In genomic region chr12:33963671-33964369, GRCm38 (mm10) we compare ENCODE assay signal across 26 mouse cellular contexts. TPM values are rescaled to one million over a fixed set of nuclear protein-coding genes. Genes with fewer than 3 reads are reported as not detected.
DNase-seq lines count a peak whose midpoint lies in the region; ATAC-seq and TF ChIP-seq lines count a peak whose summit lies in the region.
"Had no signal": no experiment of that assay in that cellular context is flagged by ENCODE, and none has a peak within 500 bp of the region (broad histone marks: within the 10 kb centered on the region; RNA-seq: fewer than 3 reads in every experiment).

No protein-coding gene starts in this region.

- no peak overlapping the region for H3K4me3 ChIP-seq in midbrain, embryonic 10.5 days
- no peak overlapping the region for H3K4me3 ChIP-seq in midbrain, postnatal 0 days (ENCODE audit: low read depth, low read length)
- H3K4me3 ChIP-seq in embryonic facial prominence, embryonic 10.5 days, result peak overlapping the region; percentile 87
- H3K4me3 ChIP-seq in embryonic facial prominence, embryonic 15.5 days (replicated peaks), result peak overlapping the region; percentile 35
- no peak overlapping the region for H3K4me3 ChIP-seq in kidney, embryonic 14.5 days (ENCODE audit: low read length)
- H3K4me3 ChIP-seq: heart, embryonic 15.5 days; hindbrain, embryonic 12.5 days; intestine, embryonic 15.5 days; neural tube, embryonic 13.5 days had no signal

- H3K27ac ChIP-seq in midbrain, embryonic 10.5 days (replicated peaks), result no peak overlapping the region
- no peak overlapping the region for H3K27ac ChIP-seq in midbrain, postnatal 0 days (ENCODE audit: low read depth, low read length)
- peak overlapping the region; percentile 98 for H3K27ac ChIP-seq in embryonic facial prominence, embryonic 10.5 days (replicated peaks)
- H3K27ac ChIP-seq in embryonic facial prominence, embryonic 15.5 days (replicated peaks), result peak overlapping the region; percentile 89
- H3K27ac ChIP-seq in kidney, embryonic 14.5 days (ENCODE audit: low read depth, low read length), result no peak overlapping the region
- H3K27ac ChIP-seq: heart, embryonic 15.5 days; hindbrain, embryonic 12.5 days; intestine, embryonic 15.5 days; neural tube, embryonic 13.5 days had no signal

- DNase-seq in midbrain, embryonic 10.5 days (ENCODE audit: low spot score), result peak; percentile 18
- no peak for DNase-seq in midbrain, postnatal 0 days (ENCODE audit: low spot score)
- peak; percentile 49 for DNase-seq in embryonic facial prominence, embryonic 10.5 days (ENCODE audit: low spot score)
- DNase-seq in mesoderm, embryonic 11.5 days (ENCODE audit: low read depth, low spot score), result peak; percentile 61
- DNase-seq in cerebellum, adult 9-11 months, result no peak
- no peak for DNase-seq in spleen, postnatal 4 days (ENCODE audit: low spot score in 2 of 2)
- DNase-seq: cerebellum, postnatal 36 days; heart, adult 18-20 months; liver; liver, postnatal 0 days; lung, postnatal 4 days; right cerebral cortex, postnatal 14 days; thymus, postnatal 25 days had no signal

- ATAC-seq in midbrain, postnatal 0 days (ENCODE audit: low FRiP score), result no peak
- no peak for ATAC-seq in embryonic facial prominence, embryonic 15.5 days (ENCODE audit: insufficient number of reproducible peaks, low FRiP score, low TSS enrichment, low read depth)
- no peak for ATAC-seq in kidney, embryonic 14.5 days (ENCODE audit: low FRiP score, low TSS enrichment)
- ATAC-seq: forebrain, embryonic 16.5 days; intestine, embryonic 15.5 days; liver, postnatal 0 days; midbrain, embryonic 16.5 days had no signal

- H3K9me3 ChIP-seq in midbrain, embryonic 10.5 days (replicated peaks), result no peaks in the 10 kb centered on the region
- H3K9me3 ChIP-seq in midbrain, postnatal 0 days (ENCODE audit: low read length), result no peaks in the 10 kb centered on the region
- no peaks in the 10 kb centered on the region for H3K9me3 ChIP-seq in embryonic facial prominence, embryonic 10.5 days
- no peaks in the 10 kb centered on the region for H3K9me3 ChIP-seq in embryonic facial prominence, embryonic 15.5 days (replicated peaks)
- no peaks in the 10 kb centered on the region for H3K9me3 ChIP-seq in kidney, embryonic 14.5 days (ENCODE audit: control insufficient read depth, low read length)
- H3K9me3 ChIP-seq: heart, embryonic 15.5 days; hindbrain, embryonic 12.5 days; intestine, embryonic 15.5 days; neural tube, embryonic 13.5 days had no signal

- no peaks in the 10 kb centered on the region for H3K36me3 ChIP-seq in midbrain, embryonic 10.5 days
- H3K36me3 ChIP-seq in midbrain, postnatal 0 days (ENCODE audit: insufficient read depth, low read length), result no peaks in the 10 kb centered on the region
- no peaks in the 10 kb centered on the region for H3K36me3 ChIP-seq in embryonic facial prominence, embryonic 10.5 days (replicated peaks)
- no peaks in the 10 kb centered on the region for H3K36me3 ChIP-seq in embryonic facial prominence, embryonic 15.5 days
- H3K36me3 ChIP-seq in kidney, embryonic 14.5 days (ENCODE audit: control insufficient read depth, insufficient read depth, low read length), result no peaks in the 10 kb centered on the region
- H3K36me3 ChIP-seq: G1E; heart, embryonic 15.5 days; hindbrain, embryonic 12.5 days; intestine, embryonic 15.5 days; neural tube, embryonic 13.5 days had no signal

- TF ChIP-seq CTCF in midbrain, postnatal 0 days (IDR thresholded peaks at IDR 0.05), result no peak

- no peak overlapping the region for H3K9ac ChIP-seq in midbrain, postnatal 0 days (replicated peaks; ENCODE audit: low read length, poor library complexity, severe bottlenecking)
- peak overlapping the region; percentile 37 for H3K9ac ChIP-seq in embryonic facial prominence, embryonic 15.5 days
- H3K9ac ChIP-seq in kidney, embryonic 14.5 days (ENCODE audit: low read depth, low read length), result no peak overlapping the region
- H3K9ac ChIP-seq: heart, embryonic 15.5 days; hindbrain, embryonic 12.5 days; intestine, embryonic 15.5 days; liver, postnatal 0 days; neural tube, embryonic 13.5 days had no signal

- no peak overlapping the region for H3K4me2 ChIP-seq in midbrain, postnatal 0 days (ENCODE audit: low read depth, low read length, poor library complexity, severe bottlenecking)
- H3K4me2 ChIP-seq in embryonic facial prominence, embryonic 15.5 days (replicated peaks), result peak overlapping the region; percentile 46
- H3K4me2 ChIP-seq in kidney, embryonic 14.5 days (replicated peaks; ENCODE audit: low read depth, low read length), result no peak overlapping the region
- H3K4me2 ChIP-seq: heart, embryonic 15.5 days; intestine, embryonic 15.5 days; neural tube, embryonic 13.5 days had no signal

- peaks cover 100% of the 10 kb centered on the region for H3K27me3 ChIP-seq in midbrain, embryonic 10.5 days (ENCODE audit: low read depth, poor library complexity, severe bottlenecking)
- peaks cover 57% of the 10 kb centered on the region for H3K27me3 ChIP-seq in midbrain, postnatal 0 days (ENCODE audit: insufficient read depth, low read length)
- peaks cover 98% of the 10 kb centered on the region for H3K27me3 ChIP-seq in embryonic facial prominence, embryonic 10.5 days (replicated peaks; ENCODE audit: low read depth, poor library complexity, severe bottlenecking)
- H3K27me3 ChIP-seq in embryonic facial prominence, embryonic 15.5 days, result peaks cover 27% of the 10 kb centered on the region; the same call in 1 of the 2 replicates
- H3K27me3 ChIP-seq in kidney, embryonic 14.5 days (ENCODE audit: control insufficient read depth, insufficient read depth, low read length), result peaks cover 76% of the 10 kb centered on the region

- WGBS in midbrain, embryonic 10.5 days, result 3% methylated on average over 15 of the region's 15 CpGs
- WGBS in midbrain, postnatal 0 days, result 5% methylated on average over 15 of the region's 15 CpGs
- WGBS in embryonic facial prominence, embryonic 10.5 days, result 2% methylated on average over 15 of the region's 15 CpGs
- WGBS in embryonic facial prominence, embryonic 15.5 days, result 7% methylated on average over 15 of the region's 15 CpGs
- 5% methylated on average over 15 of the region's 15 CpGs for WGBS in kidney, embryonic 14.5 days

- peaks cover 43% of the 10 kb centered on the region for H3K4me1 ChIP-seq in midbrain, embryonic 10.5 days
- H3K4me1 ChIP-seq in midbrain, postnatal 0 days (ENCODE audit: insufficient read depth, low read length), result no peaks in the 10 kb centered on the region
- H3K4me1 ChIP-seq in embryonic facial prominence, embryonic 10.5 days, result peaks cover 66% of the 10 kb centered on the region
- peaks cover 21% of the 10 kb centered on the region for H3K4me1 ChIP-seq in embryonic facial prominence, embryonic 15.5 days
- peaks cover 14% of the 10 kb centered on the region; the same call in 1 of the 2 replicates for H3K4me1 ChIP-seq in kidney, embryonic 14.5 days (ENCODE audit: control insufficient read depth, insufficient read depth, low read length)

RNA-seq across cellular contexts. Expression of gene Twist1, which starts 6.3 kb away (rescaled TPM):
- 7.6 and 8.5 TPM in 2 replicates for polyA plus RNA-seq in midbrain, embryonic 10.5 days (2016; fragmentation: Nextera tagmentation; extraction: Ambion mirVana)
- 2.7 and 3.5 TPM in 2 replicates for total RNA-seq in midbrain, postnatal 0 days (2014; rRNA removed)
- polyA plus RNA-seq in midbrain, postnatal 0 days (2015; fragmentation: Nextera tagmentation; extraction: Ambion mirVana), result 1.00 and 1.2 TPM in 2 replicates
- 29.0 and 35.6 TPM in 2 replicates for polyA plus RNA-seq in embryonic facial prominence, embryonic 10.5 days (2016; fragmentation: Nextera tagmentation; extraction: Ambion mirVana)
- polyA plus RNA-seq in embryonic facial prominence, embryonic 15.5 days (2015; fragmentation: Nextera tagmentation; extraction: Ambion mirVana), result 39.9 and 40.8 TPM in 2 replicates
- polyA plus RNA-seq in kidney, embryonic 14.5 days (2014; fragmentation: Nextera tagmentation; extraction: Ambion mirVana), result 5.8 and 9.0 TPM in 2 replicates
- total RNA-seq: G1E had no signal
- polyA plus RNA-seq: G1E had no signal

RNA-seq across cellular contexts. Expression of gene Ferd3l, which starts 35.6 kb away (rescaled TPM):
- 4.3 and 5.5 TPM in 2 replicates for polyA plus RNA-seq in midbrain, embryonic 10.5 days (2016; fragmentation: Nextera tagmentation; extraction: Ambion mirVana)
- 0.71 and 1.5 TPM in 2 replicates for total RNA-seq in midbrain, postnatal 0 days (2014; rRNA removed)
- polyA plus RNA-seq in midbrain, postnatal 0 days (2015; fragmentation: Nextera tagmentation; extraction: Ambion mirVana), result 0.26 and 0.53 TPM in 2 replicates
- polyA plus RNA-seq in embryonic facial prominence, embryonic 10.5 days (2016; fragmentation: Nextera tagmentation; extraction: Ambion mirVana), result 0.52 TPM in 1 of 2 replicates, not detected in the other
- not detected in 2 replicates for polyA plus RNA-seq in embryonic facial prominence, embryonic 15.5 days (2015; fragmentation: Nextera tagmentation; extraction: Ambion mirVana)
- polyA plus RNA-seq in kidney, embryonic 14.5 days (2014; fragmentation: Nextera tagmentation; extraction: Ambion mirVana), result not detected in 2 replicates
- total RNA-seq: gastrocnemius, adult 8-10 months; heart, adult 18-20 months; layer of hippocampus, adult 18-20 months; left cerebral cortex, adult 18-20 months had no signal
- polyA plus RNA-seq: forebrain, embryonic 16.5 days; G1E; heart, embryonic 15.5 days; intestine, embryonic 15.5 days; kidney, embryonic 16.5 days; liver, postnatal 0 days had no signal

Comparison
In these comparisons a context has a peak if more than half of its experiments do, and no peak if none do; other contexts are left out.
1. DNase-seq: peak in midbrain, embryonic 10.5 days (single experiment), embryonic facial prominence, embryonic 10.5 days (single experiment) and mesoderm, embryonic 11.5 days (single experiment); none in midbrain, postnatal 0 days (single experiment), cerebellum, adult 9-11 months (single experiment) and spleen, postnatal 4 days (0 of 2).
2. H3K27ac ChIP-seq: peak in embryonic facial prominence, embryonic 10.5 days (single experiment) and embryonic facial prominence, embryonic 15.5 days (single experiment); none in midbrain, embryonic 10.5 days (single experiment), midbrain, postnatal 0 days (single experiment) and kidney, embryonic 14.5 days (single experiment).
3. H3K4me3 ChIP-seq: peak in embryonic facial prominence, embryonic 10.5 days (single experiment) and embryonic facial prominence, embryonic 15.5 days (single experiment); none in midbrain, embryonic 10.5 days (single experiment), midbrain, postnatal 0 days (single experiment) and kidney, embryonic 14.5 days (single experiment).